Mouse (Mus musculus): ENCODE data around the gene C77080. TPM values are rescaled to one million over a fixed set of nuclear protein-coding genes. Genes with fewer than 3 reads are reported as not detected.

The C77080 gene
- 1.2 and 1.3 TPM in 2 replicates for polyA plus RNA-seq (2015; fragmentation: Nextera tagmentation; extraction: Ambion mirVana)

GRCm38 (mm10) chr4:129261196-129261595, at the start of gene C77080:
Gene C77080 (minus strand): TSS chr4:129261404.

DNA sequence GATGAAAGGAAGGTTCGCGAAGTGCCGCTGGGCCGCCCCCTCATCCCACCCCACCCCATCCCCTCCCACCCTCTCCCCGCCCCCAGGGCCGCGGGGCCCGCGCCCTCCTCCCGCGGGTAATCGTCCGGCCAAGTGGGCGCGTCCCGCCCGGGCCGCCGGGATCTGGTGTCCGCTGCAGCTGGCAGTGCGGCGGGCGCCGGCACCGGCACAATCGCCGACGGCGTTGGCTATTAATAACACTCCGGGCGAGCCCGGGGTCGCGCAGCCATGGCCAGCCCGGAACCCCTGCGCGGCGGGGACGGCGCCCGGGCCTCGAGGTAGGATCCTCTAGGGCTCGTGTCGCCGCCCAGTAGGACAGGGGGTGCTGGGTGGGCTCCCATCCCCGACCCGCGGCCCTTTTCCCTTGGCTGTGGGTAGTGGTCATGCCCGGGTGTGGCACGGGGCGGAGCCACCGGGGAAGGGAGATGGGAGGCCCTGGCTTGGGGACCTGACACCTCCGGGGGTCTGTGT, 26.3 kb upstream of the C77080 start, which contains the start of gene Sync:
Gene Sync (plus strand): TSS at position 146 of the 510 bp plus-strand sequence.

GRCm38 (mm10) chr4:129189542-129190519, 71.4 kb downstream of the C77080 start, which contains the start of the genes S100pbp and Yars:
Gene S100pbp (minus strand): TSS chr4:129189727.
Gene Yars (plus strand): TSS chr4:129189760.

Small RNAs within 50 kb of the gene (microRNA-seq; reads per million reads assigned to microRNA genes)
- gene Gm22994: 0 reads per million in 2 experiments

Other genes starting within 250 kb of the C77080 start
- gene Rnf19b, start 203.1 kb downstream of the C77080 start, polyA plus RNA-seq (2015; fragmentation: Nextera tagmentation; extraction: Ambion mirVana): 5.9 and 6.1 TPM in 2 replicates
- 2.8 and 4.1 TPM in 2 replicates for gene Tmem54, start 155.9 kb downstream of the C77080 start, polyA plus RNA-seq (2015; fragmentation: Nextera tagmentation; extraction: Ambion mirVana)
- gene Hpca, start 139.4 kb downstream of the C77080 start, polyA plus RNA-seq (2015; fragmentation: Nextera tagmentation; extraction: Ambion mirVana): 0.89 and 1.2 TPM in 2 replicates
- 37.6 and 38.1 TPM in 2 replicates for gene Fndc5, start 124.4 kb downstream of the C77080 start, polyA plus RNA-seq (2015; fragmentation: Nextera tagmentation; extraction: Ambion mirVana)
- gene S100pbp, start 71.7 kb downstream of the C77080 start, polyA plus RNA-seq (2015; fragmentation: Nextera tagmentation; extraction: Ambion mirVana): 5.4 and 6.2 TPM in 2 replicates
- gene Yars, start 71.6 kb downstream of the C77080 start, polyA plus RNA-seq (2015; fragmentation: Nextera tagmentation; extraction: Ambion mirVana): 32.6 and 35.0 TPM in 2 replicates
- 36.7 and 40.0 TPM in 2 replicates for gene Sync, start 26.2 kb upstream of the C77080 start, polyA plus RNA-seq (2015; fragmentation: Nextera tagmentation; extraction: Ambion mirVana)
- gene Rbbp4, start 74.0 kb upstream of the C77080 start, polyA plus RNA-seq (2015; fragmentation: Nextera tagmentation; extraction: Ambion mirVana): 188 and 198 TPM in 2 replicates
- gene Zbtb8os, start 74.3 kb upstream of the C77080 start, polyA plus RNA-seq (2015; fragmentation: Nextera tagmentation; extraction: Ambion mirVana): 28.6 and 30.2 TPM in 2 replicates
- 3.8 and 6.5 TPM in 2 replicates for gene Zbtb8a, start 116.7 kb upstream of the C77080 start, polyA plus RNA-seq (2015; fragmentation: Nextera tagmentation; extraction: Ambion mirVana)
- not detected in 2 replicates for gene Zbtb8b, start 179.4 kb upstream of the C77080 start, polyA plus RNA-seq (2015; fragmentation: Nextera tagmentation; extraction: Ambion mirVana)
- gene Bsdc1, start 200.2 kb upstream of the C77080 start, polyA plus RNA-seq (2015; fragmentation: Nextera tagmentation; extraction: Ambion mirVana): 16.8 and 20.1 TPM in 2 replicates
- not detected in 2 replicates for gene Tssk3, start 229.6 kb upstream of the C77080 start, polyA plus RNA-seq (2015; fragmentation: Nextera tagmentation; extraction: Ambion mirVana)
- gene Fam229a, start 229.8 kb upstream of the C77080 start, polyA plus RNA-seq (2015; fragmentation: Nextera tagmentation; extraction: Ambion mirVana): not detected in 2 replicates